Mouse (Mus musculus): ENCODE results near the gene Gm9817. TPM values are rescaled to one million over a fixed set of nuclear protein-coding genes. Genes with fewer than 3 reads are reported as not detected.
"Not testable (repeated sequence)": the region's sequence is repeated elsewhere in the genome, so short reads cannot be mapped to it uniquely, and the experiment has no call there.

The Gm9817 gene
- under 1 TPM; 0.26 to 0.27 TPM for total RNA-seq (2021)

- DNase-seq, result not testable (repeated sequence)
These were observed at the start of gene Gm9817 for GRCm38 (mm10) chr13:45078392-45078791. Gm9817 (plus strand) TSS chr13:45078692.

DNA sequence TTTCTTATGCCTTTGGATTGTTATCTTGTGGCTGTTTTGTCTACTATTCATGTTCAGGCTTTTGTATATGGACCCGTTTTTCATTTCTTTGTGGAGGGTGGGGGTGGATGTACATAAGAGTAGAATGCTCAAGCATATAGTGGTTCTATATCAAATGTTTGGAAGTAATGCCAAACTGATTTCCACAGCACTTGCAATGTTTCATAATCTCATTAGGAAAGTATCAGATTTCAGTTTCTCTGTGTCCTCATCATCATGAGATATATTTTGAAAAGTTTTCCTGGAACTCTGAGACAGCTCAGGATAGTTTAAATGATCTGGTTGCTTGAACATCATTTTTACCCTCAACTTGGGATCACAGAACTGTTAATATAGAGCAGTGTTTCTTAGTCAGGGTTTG lies 48.7 kb upstream of the Gm9817 start:
- DNase-seq, result no peak

DNA sequence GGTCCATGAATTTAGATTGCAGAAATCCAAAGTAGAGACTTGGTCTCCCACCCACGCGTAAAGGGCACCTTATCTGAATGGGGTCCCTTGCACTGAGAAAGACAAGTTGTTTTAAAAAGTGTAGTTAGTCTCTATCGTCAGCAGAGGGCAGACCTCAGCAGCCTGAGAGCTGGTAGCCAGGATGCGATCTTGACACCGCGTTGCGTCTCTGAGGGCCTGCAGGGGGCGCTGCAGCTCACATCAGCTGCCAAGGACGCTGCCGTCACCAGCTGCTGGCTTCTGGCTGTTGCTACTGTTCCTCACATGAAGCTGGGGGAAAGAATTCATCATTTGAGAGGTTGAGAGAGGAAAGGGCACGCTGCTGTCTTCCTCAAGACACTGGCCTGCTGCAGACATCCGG lies 47.7 kb upstream of the Gm9817 start:
- peak; percentile 94 for DNase-seq

DNA sequence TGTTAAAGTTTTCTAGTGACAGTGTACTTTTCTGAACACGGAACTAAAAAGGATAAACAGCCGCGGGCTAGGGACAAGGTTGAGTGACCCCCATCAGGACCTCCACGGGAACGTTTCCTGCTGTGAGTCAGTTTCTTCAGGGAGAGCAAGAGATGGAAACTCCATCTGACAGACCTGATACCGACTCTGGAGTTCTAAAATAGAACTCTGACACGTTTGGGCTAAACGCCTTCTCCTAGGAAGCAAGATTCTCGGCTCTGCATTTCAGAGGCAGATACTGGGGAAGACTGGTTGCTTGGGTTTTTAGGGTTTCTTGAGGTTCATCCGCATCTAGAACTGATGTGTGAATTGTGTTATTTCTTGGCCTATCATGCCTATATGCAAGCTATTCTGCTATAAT lies 47.2 kb upstream of the Gm9817 start:
- DNase-seq, result peak; percentile 8

- no peak for DNase-seq
These were observed 46.7 kb upstream of the Gm9817 start for GRCm38 (mm10) chr13:45031748-45032147.

GRCm38 (mm10) chr13:45032484-45032883 lies 46.0 kb upstream of the Gm9817 start:
- DNase-seq, result no peak

- no peak for DNase-seq
These were observed 45.1 kb upstream of the Gm9817 start for GRCm38 (mm10) chr13:45033360-45033759.

DNA sequence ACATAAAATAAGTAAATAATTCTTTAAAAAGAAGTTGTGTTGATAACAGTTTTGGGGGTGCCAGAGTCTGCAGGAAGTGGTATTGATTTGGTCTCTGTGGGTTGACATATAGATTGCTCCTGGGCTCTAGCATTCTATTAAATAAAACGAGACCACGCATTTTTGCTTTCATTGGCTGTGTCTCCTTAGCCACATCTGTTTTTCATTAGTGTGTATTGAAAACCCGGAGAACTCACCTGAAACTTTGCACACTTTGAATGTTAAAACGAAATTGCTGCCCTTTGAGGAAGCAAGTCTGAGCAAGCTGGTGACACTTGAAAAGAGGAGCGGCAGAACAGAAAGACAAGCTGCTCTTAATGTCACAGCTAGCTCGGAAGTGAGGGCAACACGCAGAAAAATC lies 43.7 kb upstream of the Gm9817 start:
- no peak for DNase-seq

DNA sequence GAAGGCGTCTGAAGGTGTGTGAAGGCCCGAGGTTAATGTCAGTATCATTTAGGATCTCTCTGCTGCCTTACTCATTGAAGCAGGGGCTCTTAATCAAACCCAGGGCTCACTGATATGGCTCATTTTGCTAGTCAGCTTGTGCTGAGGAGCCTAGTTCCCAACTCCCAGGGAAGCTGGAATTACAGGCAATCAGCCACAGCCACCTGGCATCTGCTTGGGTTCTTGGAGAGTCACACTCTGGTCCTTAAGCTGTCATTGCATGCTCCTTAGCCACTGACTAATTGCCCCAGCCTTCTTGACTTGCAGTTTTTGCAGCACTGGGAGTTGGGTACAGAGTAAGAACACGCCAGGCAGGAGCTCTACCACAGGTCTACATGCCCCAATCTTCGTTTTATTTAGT lies 42.1 kb upstream of the Gm9817 start:
- no peak for DNase-seq

DNA sequence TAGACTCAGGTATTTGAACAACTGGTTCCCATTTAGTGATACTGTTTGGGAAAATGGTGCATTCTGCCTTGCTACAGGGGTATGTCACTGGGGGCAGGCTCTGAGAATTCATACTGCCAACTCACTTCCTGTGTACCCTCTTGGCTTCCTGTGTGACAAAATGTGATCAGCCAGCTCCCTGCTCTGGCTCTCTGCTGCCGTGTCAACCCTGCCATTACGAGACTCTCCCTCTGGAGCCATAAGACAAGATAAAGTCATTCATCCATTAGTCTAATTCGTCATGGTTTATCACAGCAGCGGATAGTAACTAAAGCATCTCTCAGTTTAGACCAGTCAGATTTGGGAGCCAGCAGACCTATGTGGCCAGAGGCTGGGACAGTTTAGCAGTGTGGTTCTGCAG lies 38.3 kb upstream of the Gm9817 start:
- no peak for DNase-seq

- DNase-seq, result no peak
These were observed 37.8 kb upstream of the Gm9817 start for GRCm38 (mm10) chr13:45040741-45041140.

- no peak for DNase-seq
These were observed 35.0 kb upstream of the Gm9817 start for GRCm38 (mm10) chr13:45043466-45043865.

DNA sequence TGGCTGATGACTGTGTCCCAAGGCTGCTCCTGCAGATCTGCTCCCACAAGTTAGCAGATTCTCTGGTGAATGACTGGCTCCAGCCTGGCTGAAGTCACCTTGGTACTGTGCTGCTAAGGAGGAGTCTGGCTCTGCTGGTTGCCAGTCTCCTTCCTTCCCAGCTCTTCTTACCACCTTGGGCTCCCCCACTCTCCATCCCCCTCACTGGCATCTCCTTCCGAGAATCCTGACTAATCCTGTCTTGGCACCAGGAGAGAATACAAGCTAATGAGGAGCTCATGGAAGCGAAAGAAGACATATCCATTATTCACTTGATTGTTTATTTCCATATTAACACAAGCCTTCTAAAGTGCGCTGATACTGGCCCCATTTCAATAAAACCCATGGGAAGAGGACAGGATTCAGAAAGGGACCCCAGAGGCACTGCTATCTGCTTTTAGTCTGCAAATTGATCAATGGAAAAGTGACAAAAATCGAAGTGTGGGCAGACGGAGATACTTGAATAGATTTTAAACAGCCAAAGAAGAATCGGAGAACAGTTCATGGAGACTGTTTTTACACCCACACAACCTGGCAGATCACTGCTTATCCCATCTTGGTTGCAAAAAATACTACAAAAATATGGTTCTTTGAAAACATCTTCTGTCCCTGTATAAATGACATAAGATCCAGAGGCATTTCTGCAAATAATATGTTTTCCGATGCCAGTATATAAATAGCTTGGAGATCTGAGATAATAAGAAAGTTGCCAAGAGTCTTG lies 29.1 kb upstream of the Gm9817 start:
- DNase-seq, result no peak

DNA sequence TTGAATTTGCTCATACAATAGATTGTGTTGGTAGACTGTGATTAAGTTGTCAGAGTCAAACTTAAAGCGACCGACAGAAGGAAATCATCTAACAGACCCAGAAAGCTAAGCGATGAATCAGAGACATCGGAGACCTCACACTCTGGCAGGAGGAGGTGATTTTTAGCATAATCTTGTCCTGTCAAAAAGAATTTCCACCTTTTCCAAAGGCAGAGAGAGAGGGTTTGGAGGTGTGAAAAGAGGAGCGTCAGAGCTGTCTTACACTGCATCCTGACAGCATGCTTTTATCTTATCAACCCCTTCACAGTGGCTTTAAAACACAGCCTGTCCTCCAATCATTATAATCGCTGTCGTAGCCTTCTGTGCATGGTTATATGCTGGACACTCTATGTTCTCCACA lies 25.7 kb upstream of the Gm9817 start:
- DNase-seq, result no peak

DNA sequence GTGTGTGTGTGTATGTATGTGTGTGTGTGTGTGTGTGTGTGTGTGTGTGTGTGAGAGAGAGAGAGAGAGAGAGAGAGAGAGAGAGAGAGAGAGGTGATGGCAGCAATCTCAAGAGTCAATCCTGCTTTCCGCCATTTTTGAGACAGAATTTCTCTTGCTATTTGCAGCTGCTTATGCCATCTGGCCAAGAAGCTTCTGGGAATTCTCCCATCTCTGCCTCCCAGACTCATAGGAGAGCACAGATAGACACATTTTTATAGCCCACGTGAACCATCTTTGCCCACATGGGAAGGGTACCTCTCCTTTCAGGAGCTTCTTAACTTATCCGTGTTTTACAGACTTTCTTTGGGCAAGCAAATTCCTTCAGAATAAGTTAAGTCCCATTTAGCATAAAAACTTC lies 24.6 kb upstream of the Gm9817 start:
- no peak for DNase-seq

- DNase-seq, result peak; percentile 12
These were observed 19.3 kb upstream of the Gm9817 start for GRCm38 (mm10) chr13:45059206-45059605.

DNA sequence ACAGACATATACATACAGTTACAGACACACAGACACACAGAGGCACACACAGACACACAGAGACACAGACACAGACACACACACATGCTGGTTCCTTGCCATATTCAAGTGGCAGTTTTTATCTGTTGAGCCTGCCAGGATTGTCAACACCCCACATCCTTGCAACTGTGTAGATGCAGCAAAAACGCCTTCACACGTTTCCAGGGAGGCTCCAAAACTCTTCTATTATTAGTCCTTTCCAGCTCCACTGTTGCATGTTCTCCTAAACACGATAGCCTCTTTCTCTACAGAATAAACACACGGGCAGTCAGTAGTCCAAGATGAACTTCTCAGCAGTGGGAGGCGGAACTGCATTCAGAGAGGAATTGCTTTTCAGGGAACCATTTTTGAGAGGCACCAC lies 15.3 kb upstream of the Gm9817 start:
- DNase-seq, result no peak

DNA sequence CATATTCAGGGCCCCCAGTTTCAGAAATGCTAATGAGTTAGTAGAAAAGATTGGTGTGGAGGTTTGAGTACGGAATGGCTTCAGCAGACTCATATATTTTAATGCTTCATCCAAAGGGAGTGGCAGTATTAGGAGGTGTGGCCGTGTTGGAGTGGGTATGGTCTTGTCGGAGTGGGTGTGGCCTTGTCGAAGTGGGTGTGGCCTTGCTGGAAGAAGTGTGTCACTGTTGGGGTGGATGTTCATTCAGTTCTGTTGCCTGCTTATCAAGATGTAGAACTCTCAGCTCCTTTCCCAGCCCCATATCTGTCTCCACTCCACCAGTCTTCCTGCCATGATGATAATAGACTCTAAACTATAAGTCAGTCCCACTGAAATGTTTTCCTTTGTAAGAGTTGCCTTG lies 13.5 kb upstream of the Gm9817 start:
- no peak for DNase-seq

GRCm38 (mm10) chr13:45070366-45070765 lies 8.1 kb upstream of the Gm9817 start:
- peak; percentile 31 for DNase-seq

DNA sequence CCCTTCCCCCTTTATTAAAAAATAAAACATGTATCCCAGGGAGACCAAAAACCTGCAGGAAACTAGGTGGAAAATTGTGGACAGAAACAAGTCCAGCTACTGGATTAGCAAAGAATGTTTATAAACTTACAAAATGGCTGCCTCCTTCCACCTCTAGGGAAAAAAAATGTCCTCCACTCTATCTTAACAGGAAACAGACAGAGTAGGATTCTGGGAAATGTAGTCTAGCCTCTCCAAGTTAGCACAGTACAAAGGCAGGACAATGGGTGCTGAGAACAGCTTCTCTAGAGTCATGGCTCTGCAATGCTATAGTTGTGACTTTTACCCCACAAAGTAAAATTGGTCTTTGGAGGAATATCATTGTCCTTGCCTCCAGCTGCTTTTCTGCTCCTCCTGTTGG lies 3.5 kb upstream of the Gm9817 start:
- DNase-seq, result no peak

DNA sequence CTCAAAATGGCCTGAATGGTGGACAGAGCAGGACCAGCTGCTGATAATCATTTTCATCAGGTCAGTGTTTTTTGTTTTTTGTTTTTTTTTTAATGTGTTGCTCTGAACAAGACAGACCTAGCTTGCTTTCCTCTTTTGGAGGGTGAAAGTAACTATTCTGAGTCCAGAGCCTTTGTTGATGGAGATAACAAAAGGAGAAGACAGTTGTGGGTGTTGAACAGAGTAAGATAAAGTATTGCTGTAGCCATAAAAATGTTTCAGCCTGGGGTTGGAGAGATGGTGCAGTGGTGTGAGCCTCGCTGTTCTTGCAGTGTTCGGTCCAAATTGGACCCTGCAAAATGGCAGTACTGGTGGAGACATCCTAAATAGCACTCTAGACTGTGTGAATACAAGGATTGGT lies 2.8 kb upstream of the Gm9817 start:
- no peak for DNase-seq

DNA sequence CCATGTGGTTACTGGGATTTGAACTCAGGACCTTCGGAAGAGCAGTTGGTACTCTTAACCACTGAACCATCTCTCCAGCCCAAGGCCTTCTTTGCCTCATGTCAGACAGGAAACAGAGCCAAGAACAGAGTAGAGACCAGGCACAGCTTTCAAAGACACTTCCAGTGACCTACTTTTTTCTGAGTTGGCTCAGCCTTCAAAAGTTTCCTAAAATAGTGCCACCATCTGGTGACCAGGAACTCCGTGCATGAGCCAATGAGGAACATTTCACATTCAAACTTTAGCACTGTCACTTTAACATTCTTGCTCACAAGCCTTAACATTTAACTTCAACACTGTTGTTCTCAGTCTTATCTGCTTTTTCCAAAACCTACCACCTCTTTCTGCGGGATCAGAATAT lies 2.3 kb downstream of the Gm9817 start:
- DNase-seq, result no peak

GRCm38 (mm10) chr13:45083696-45084095 lies 5.2 kb downstream of the Gm9817 start:
- peak; percentile 50 for DNase-seq

DNA sequence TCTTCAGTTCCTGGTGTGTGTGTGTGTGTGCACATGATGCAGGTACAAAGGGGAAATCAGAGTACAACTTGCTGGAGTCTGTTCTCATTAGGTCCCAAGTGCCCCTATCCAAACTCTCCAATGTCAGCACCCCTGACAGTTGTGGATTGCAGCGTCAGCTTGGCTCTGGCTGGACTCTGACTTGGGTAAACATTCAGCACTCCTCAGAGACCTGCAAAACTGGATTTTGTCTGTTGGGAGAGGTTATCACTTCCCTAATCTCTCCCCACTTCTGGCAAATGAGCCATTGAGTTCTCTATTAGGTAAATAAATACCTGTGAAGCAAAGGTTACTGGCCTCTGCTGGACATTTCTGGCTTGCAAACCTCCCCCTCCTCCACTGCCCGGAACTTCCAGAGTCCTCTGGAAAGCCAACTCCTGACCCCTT lies 10.3 kb downstream of the Gm9817 start:
- peak; percentile 8 for DNase-seq

DNA sequence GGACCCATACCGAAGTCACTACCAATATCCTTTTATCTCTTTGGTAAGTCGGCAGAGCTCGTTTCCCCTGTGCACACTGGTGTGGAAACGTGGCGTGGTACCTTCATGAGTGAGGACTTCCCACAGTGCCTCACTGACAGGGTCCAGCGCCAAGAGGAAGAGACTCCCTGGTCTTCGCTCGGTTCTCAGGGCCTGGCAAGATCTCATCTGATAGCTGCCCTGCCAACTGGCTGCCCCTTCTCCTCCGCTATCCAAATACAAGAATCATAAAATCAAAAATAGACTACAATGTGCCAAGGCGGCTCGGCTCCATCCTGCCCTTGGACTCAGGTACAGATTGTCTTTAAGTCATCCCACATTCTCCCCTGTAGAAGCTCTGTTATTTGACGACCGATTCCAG lies 11.4 kb downstream of the Gm9817 start:
- DNase-seq, result no peak

All from heart, postnatal 4 days (tissue).